Mouse (Mus musculus) retina, adult 2 months (tissue): Measurements from ENCODE around the gene Olfr1044.
"Not testable (repeated sequence)": the region's sequence is repeated elsewhere in the genome, so short reads cannot be mapped to it uniquely, and the experiment has no call there.

ENCODE experiments used
- DNase-seq: peaks from one replicate; pipeline ENCODE4 v3.0.0-alpha.2; 2012; ENCODE audit warnings: low read depth, low spot score

Olfr1044 gene

DNA sequence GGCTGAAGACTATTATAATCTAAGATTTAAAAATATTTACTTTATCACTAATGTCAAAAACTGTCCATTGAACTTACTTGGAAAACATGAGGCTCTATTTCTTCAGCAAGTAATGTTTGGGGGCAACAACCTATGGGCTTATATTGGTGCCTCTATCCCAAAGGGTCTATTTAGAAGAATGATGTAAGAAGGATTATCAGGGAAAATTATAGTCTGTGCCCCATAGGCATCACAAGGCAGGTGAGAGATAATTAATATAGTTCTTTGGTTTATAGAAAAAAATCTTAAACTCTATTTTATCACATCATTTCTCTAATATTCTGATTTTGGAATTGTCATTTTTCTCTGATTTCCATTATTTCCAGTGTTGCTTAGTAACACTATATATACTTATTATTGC lies at the start of gene Olfr1044:
TSS of gene Olfr1044 (minus strand) at position 101 of the 400 bp plus-strand sequence.
- no peak for DNase-seq

- no peak for DNase-seq
Observed at GRCm38 (mm10) chr2:86219214-86219613, 41.6 kb upstream of the Olfr1044 start, which contains the start of gene Olfr1046. Gene Olfr1046, minus strand, starts transcription at chr2:86219314.

DNA sequence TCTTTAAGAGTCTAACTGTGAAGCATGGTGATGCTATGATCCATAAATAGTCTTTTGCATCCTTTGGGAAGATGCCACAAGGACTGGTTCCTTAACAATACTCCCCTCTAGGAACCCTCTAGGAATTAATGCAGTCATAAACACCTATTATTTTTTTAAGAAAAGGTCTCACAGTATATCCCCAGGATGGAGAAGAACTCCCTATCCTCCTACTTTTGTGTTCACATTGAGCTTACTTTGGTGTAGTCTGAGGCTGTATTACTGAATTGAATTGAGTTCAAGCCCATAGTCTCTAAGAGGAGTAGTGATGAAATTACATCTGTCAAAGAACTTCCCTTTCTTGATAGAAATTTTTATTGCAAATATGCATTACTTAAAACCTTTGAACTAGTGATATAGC lies 25.3 kb upstream of the Olfr1044 start, which contains the start of gene Olfr1045:
TSS of gene Olfr1045 (minus strand) at position 101 of the 400 bp plus-strand sequence.
- DNase-seq = no peak

DNA sequence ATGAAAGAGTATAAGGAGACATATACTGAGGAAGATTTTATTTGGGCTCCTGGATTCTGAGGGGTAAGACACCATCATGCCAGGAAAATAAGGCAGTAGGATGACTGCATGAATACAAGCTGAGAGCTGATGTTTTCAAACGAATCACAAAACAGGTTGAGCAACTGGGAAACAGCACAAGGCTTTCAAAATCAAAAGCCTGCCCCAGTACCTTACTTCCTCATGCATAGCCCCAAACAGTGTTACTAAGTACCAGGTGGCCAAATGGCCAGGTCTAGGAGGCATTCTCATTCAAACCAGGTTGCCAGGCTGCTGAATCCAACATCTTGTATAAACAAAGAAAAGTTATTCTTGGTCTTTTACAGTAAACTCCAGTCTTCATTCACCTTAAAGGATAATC lies 18.2 kb upstream of the Olfr1044 start:
- DNase-seq = no peak

DNA sequence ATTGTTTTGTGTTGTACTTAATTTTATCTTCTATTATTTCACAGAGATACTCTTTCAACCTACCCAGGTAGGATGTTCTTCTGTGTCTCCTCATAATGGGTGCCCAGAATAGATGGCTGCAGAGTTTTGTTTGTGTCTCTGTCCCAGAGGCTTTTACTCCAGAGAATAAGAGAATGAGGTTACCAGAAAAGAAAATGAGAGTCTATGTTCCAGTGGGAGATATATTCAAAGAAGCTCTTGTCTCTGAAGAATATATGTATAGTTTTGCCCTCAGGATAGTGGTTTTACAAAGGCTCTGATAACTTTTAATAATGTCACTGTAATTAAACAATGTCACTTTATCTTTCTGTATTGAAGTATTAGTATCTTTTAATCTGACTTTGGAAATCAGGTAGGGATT lies 8.0 kb upstream of the Olfr1044 start, which contains the start of gene Olfr52:
TSS of gene Olfr52 (minus strand) at position 101 of the 400 bp plus-strand sequence.
- no peak for DNase-seq

GRCm38 (mm10) chr2:86179950-86180349 lies 2.3 kb upstream of the Olfr1044 start:
- no peak for DNase-seq

DNA sequence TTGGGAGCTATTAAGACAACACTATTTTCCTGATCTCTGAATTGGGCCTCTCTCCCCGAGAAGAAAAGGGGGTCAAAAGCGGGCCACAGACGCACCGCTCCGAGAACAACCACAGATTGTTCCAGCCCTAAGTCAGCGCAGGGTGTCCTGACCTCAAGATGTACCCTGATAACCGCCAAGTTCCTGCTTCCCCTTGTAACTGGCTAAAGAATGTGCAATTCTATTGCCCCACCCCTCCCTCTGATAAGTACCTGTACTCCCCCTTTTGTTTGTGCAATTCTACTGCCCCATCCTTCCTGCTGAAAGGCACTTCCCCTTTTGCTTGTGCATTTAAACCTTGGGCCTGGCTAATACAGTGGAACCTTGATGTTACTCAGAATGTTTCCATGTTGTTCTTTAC lies 2.2 kb downstream of the Olfr1044 start:
- DNase-seq = not testable (repeated sequence)

DNA sequence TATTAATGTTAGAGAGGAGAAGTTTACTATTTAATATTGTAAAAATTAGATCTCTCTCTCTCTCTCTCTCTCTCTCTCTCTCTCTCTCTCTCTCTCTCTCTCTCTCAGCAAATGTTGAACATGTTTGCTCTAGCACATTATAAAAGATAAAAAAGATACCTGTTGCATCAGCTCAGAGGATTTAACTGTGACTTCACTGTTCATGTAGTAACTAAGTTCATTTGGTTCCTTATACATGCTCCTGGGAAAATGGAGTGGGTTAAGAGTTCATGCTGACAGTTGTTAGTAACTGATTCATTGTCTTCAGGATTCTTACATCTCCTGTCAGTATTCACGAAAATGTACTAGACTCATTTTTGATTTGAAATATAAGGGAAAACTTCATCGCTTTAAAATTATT lies 10.2 kb downstream of the Olfr1044 start, which contains the start of gene Olfr1043:
TSS of gene Olfr1043 (minus strand) at position 101 of the 400 bp plus-strand sequence.
- DNase-seq = no peak

- no peak for DNase-seq
Observed at GRCm38 (mm10) chr2:86161738-86162137, 15.9 kb downstream of the Olfr1044 start, which contains the start of gene Olfr1042. Gene Olfr1042, minus strand, starts transcription at chr2:86161838.

- no peak for DNase-seq
Observed at GRCm38 (mm10) chr2:86146632-86147031, 31.0 kb downstream of the Olfr1044 start, which contains the start of gene Olfr1040. Gene Olfr1040, minus strand, starts transcription at chr2:86146732.

DNA sequence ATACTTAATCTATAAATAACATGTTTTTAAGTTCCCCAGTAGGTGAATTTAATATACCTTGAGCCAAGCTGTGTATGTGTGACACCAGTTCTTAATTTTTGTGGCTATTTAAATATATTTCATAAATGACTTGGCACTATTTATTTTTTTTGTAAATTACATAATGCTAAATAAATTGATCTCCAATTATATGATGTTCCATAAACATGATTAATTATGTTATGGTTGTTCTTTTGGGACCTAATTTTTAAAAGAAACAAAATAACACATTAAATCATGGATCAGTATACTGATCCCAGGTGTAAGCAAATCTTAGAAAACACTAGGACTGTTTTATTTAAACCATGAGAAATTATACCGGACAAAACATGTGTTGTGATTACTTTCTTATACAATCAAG lies 41.8 kb downstream of the Olfr1044 start, which contains the start of gene Olfr1039:
TSS of gene Olfr1039 (minus strand) at position 101 of the 400 bp plus-strand sequence.
- no peak for DNase-seq
